Mouse (Mus musculus) ES-Bruce4 (cell line): ENCODE measurements at regions not wholly inside any gene's neighbourhood (a gene's known extent, or its start where the extent isn't known, plus 50 kb on each side); places are given as distances from the start of the nearest gene placed in this dataset.
"Not testable (repeated sequence)": the region's sequence is repeated elsewhere in the genome, so short reads cannot be mapped to it uniquely, and the experiment has no call there.

Experiments used
- H3K27ac ChIP-seq: 2 replicates; pipeline ENCODE4 v1.5.1; 2012; ENCODE audit warnings: low read length, inconsistent platforms; ENCODE audit not compliant: insufficient read depth
- H3K27me3 ChIP-seq: 2 replicates; pipeline ENCODE4 v1.6.1; 2012; ENCODE audit warnings: mild to moderate bottlenecking, low read length, inconsistent platforms; ENCODE audit not compliant: control insufficient read depth, poor library complexity, insufficient read depth, severe bottlenecking
- H3K36me3 ChIP-seq: 2 replicates; pipeline ENCODE4 v1.6.1; 2012; ENCODE audit warnings: inconsistent platforms, mild to moderate bottlenecking, low read length, moderate library complexity; ENCODE audit not compliant: control insufficient read depth, poor library complexity, insufficient read depth, severe bottlenecking
- H3K4me1 ChIP-seq: one replicate; pipeline ENCODE4 v1.8.1; 2011; ENCODE audit warnings: low read length; ENCODE audit not compliant: control insufficient read depth, insufficient read depth
- H3K4me3 ChIP-seq: 2 replicates; pipeline ENCODE4 v1.5.1; 2011; ENCODE audit warnings: low read depth, mild to moderate bottlenecking, low read length
- H3K9ac ChIP-seq: 2 replicates; pipeline ENCODE4 v1.6.1; 2012; ENCODE audit warnings: low read depth, mild to moderate bottlenecking, inconsistent platforms; ENCODE audit not compliant: poor library complexity, severe bottlenecking
- H3K9me3 ChIP-seq: replicated peaks from 2 replicates; pipeline ENCODE4 v1.6.1; 2012; ENCODE audit warnings: mild to moderate bottlenecking, low read length, inconsistent platforms; ENCODE audit not compliant: control insufficient read depth, poor library complexity, insufficient read depth, severe bottlenecking
- CTCF ChIP-seq: IDR thresholded peaks from one replicate; pipeline ENCODE4 v1.8.1; 2011; ENCODE audit warnings: low read depth, low read length
- EP300 ChIP-seq: IDR thresholded peaks from 2 replicates; pipeline ENCODE4 v1.6.1; 2011; ENCODE audit warnings: low read depth, low read length; ENCODE audit not compliant: insufficient read depth
- POLR2A ChIP-seq: IDR thresholded peaks from one replicate; pipeline ENCODE4 v1.8.1; 2011; ENCODE audit warnings: low read length; ENCODE audit not compliant: insufficient read depth

GRCm38 (mm10) chr11:111971001-111971400, 811.0 kb upstream of the Sox9 start:
- Histone ChIP-seq H3K27me3 (no peaks in the 10 kb centered on the region), H3K4me1 (no peaks in the 10 kb centered on the region), H3K36me3 (no peaks in the 10 kb centered on the region), H3K9ac (no peak overlapping the region), H3K9me3 (no peaks in the 10 kb centered on the region), H3K4me3 (no peak overlapping the region), H3K27ac (no peak overlapping the region)
- TF ChIP-seq EP300 (no peak), POLR2A (no peak), CTCF (no peak)

GRCm38 (mm10) chr11:111978667-111979066, 803.4 kb upstream of the Sox9 start:
- Histone ChIP-seq H3K27me3 (no peaks in the 10 kb centered on the region), H3K4me3 (no peak overlapping the region), H3K4me1 (no peaks in the 10 kb centered on the region), H3K9ac (no peak overlapping the region), H3K9me3 (no peaks in the 10 kb centered on the region), H3K27ac (no peak overlapping the region), H3K36me3 (no peaks in the 10 kb centered on the region)
- TF ChIP-seq EP300 (no peak), POLR2A (no peak), CTCF (no peak)

GRCm38 (mm10) chr11:111996395-111996794, 785.6 kb upstream of the Sox9 start:
- H3K36me3 ChIP-seq = no peaks in the 10 kb centered on the region
- TF ChIP-seq POLR2A (no peak), CTCF (no peak), EP300 (no peak)
- no peak overlapping the region for H3K4me3 ChIP-seq
- H3K27me3 ChIP-seq = no peaks in the 10 kb centered on the region
- H3K27ac ChIP-seq = no peak overlapping the region
- no peak overlapping the region for H3K9ac ChIP-seq
- no peaks in the 10 kb centered on the region for H3K9me3 ChIP-seq
- no peaks in the 10 kb centered on the region for H3K4me1 ChIP-seq

DNA sequence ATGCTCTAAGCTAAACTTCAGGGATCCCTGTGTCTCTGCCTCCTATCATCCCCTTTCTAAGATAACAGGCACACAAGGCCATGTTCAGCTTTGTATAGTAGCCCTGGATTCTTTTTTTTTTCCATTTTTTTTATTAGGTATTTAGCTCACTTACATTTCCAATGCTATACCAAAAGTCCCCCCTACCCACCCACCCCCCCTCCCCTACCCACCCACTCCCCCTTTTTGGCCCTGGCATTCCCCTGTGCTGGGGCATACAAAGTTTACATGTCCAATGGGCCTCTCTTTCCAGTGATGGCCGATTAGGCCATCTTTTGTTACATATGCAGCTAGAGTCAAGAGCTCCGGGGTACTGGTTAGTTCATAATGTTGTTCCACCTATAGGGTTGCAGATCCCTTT, 771.2 kb upstream of the Sox9 start:
- not testable (repeated sequence) for H3K27me3 ChIP-seq, H3K9ac ChIP-seq, H3K9me3 ChIP-seq, H3K27ac ChIP-seq, H3K4me3 ChIP-seq, H3K36me3 ChIP-seq, H3K4me1 ChIP-seq

- Histone ChIP-seq H3K9ac (no peak overlapping the region), H3K9me3 (no peaks in the 10 kb centered on the region), H3K27me3 (no peaks in the 10 kb centered on the region), H3K27ac (no peak overlapping the region), H3K4me3 (no peak overlapping the region), H3K36me3 (no peaks in the 10 kb centered on the region), H3K4me1 (no peaks in the 10 kb centered on the region)
- TF ChIP-seq POLR2A = no peak
- TF ChIP-seq CTCF = no peak
- no peak for TF ChIP-seq EP300
Measured at GRCm38 (mm10) chr11:112017906-112018305, 764.1 kb upstream of the Sox9 start.

- no peaks in the 10 kb centered on the region for H3K4me1 ChIP-seq
- no peak for TF ChIP-seq POLR2A
- no peak for TF ChIP-seq CTCF
- TF ChIP-seq EP300 = no peak
- H3K36me3 ChIP-seq = no peaks in the 10 kb centered on the region
- H3K9me3 ChIP-seq = no peaks in the 10 kb centered on the region
- no peak overlapping the region for H3K9ac ChIP-seq
- no peak overlapping the region for H3K27ac ChIP-seq
- H3K4me3 ChIP-seq = no peak overlapping the region
- no peaks in the 10 kb centered on the region for H3K27me3 ChIP-seq
Measured at GRCm38 (mm10) chr11:112028031-112028430, 754.0 kb upstream of the Sox9 start.
